ENCODE assay signal across 9 mouse cellular contexts in the genomic region with DNA sequence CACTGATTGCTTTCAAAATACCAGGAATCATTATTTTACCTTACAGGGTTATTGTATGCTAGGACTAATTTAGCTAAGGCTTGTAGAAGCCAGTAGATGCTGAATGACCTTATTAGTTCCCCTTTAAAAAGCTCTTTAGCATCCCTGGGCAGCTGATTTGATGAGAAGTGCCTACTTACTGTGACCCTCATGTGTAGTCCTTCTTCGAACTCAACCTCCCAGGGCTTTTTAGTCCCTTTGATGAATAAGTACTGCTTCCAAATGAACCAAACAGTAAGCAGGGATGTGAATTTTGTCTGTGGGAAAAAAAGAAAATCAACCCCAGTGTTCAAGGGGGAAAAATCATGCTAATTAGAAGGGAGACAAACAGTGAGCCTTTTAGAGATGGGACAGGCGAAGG. TPM values are rescaled to one million over a fixed set of nuclear protein-coding genes. Genes with fewer than 3 reads are reported as not detected.
DNase-seq lines count a peak whose midpoint lies in the region; ATAC-seq and TF ChIP-seq lines count a peak whose summit lies in the region.
"Had no signal": no experiment of that assay in that cellular context is flagged by ENCODE, and none has a peak within 500 bp of the region (broad histone marks: within the 10 kb centered on the region; RNA-seq: fewer than 3 reads in every experiment).

No protein-coding gene starts in this region.

- peak overlapping the region; percentile 56 for H3K4me2 ChIP-seq in lung, embryonic 15.5 days
- H3K4me2 ChIP-seq in lung, postnatal 0 days (replicated peaks; ENCODE audit: low read depth, low read length), result no peak overlapping the region
- H3K4me2 ChIP-seq in forebrain, embryonic 13.5 days, result peak overlapping the region; percentile 57
- peak overlapping the region; percentile 62 for H3K4me2 ChIP-seq in limb, embryonic 13.5 days (replicated peaks)
- H3K4me2 ChIP-seq in stomach, embryonic 14.5 days (replicated peaks; ENCODE audit: low read depth, low read length), result peak overlapping the region; percentile 50

- H3K4me1 ChIP-seq in lung, embryonic 15.5 days, result peaks cover 15% of the 10 kb centered on the region
- no peaks in the 10 kb centered on the region for H3K4me1 ChIP-seq in lung, postnatal 0 days (ENCODE audit: insufficient read depth, low read depth, low read length)
- peaks cover 13% of the 10 kb centered on the region; the same call in 1 of the 2 replicates for H3K4me1 ChIP-seq in forebrain, embryonic 13.5 days
- H3K4me1 ChIP-seq in limb, embryonic 13.5 days, result peaks cover 29% of the 10 kb centered on the region
- peaks cover 19% of the 10 kb centered on the region; the same call in 1 of the 2 replicates for H3K4me1 ChIP-seq in stomach, embryonic 14.5 days (ENCODE audit: control insufficient read depth, insufficient read depth, low read length)

- TF ChIP-seq CTCF in lung, postnatal 0 days (IDR thresholded peaks at IDR 0.05), result no peak

- no peaks in the 10 kb centered on the region for H3K9me3 ChIP-seq in lung, embryonic 15.5 days
- H3K9me3 ChIP-seq in lung, postnatal 0 days (ENCODE audit: low read length), result no peaks in the 10 kb centered on the region
- H3K9me3 ChIP-seq in forebrain, embryonic 13.5 days (replicated peaks), result no peaks in the 10 kb centered on the region
- H3K9me3 ChIP-seq in limb, embryonic 13.5 days, result no peaks in the 10 kb centered on the region
- no peaks in the 10 kb centered on the region for H3K9me3 ChIP-seq in stomach, embryonic 14.5 days (ENCODE audit: control insufficient read depth, low read depth, low read length)

- DNase-seq in lung, postnatal 0 days (ENCODE audit: low spot score), result no peak
- DNase-seq in adrenal gland, adult 2 months, result no peak
- DNase-seq in layer of hippocampus, adult 8-10 months (ENCODE audit: low spot score in 2 of 2), result no peak
- DNase-seq: cerebellum, adult 11 months had no signal

- no peak overlapping the region for H3K4me3 ChIP-seq in lung, embryonic 15.5 days
- no peak overlapping the region for H3K4me3 ChIP-seq in lung, postnatal 0 days (ENCODE audit: low read depth, low read length)
- no peak overlapping the region for H3K4me3 ChIP-seq in forebrain, embryonic 13.5 days
- H3K4me3 ChIP-seq in limb, embryonic 13.5 days, result no peak overlapping the region
- no peak overlapping the region for H3K4me3 ChIP-seq in stomach, embryonic 14.5 days (ENCODE audit: low read depth, low read length)

- no peak for TF ChIP-seq EP300 in lung, postnatal 0 days (IDR thresholded peaks at IDR 0.05)

- no peaks in the 10 kb centered on the region for H3K36me3 ChIP-seq in lung, embryonic 15.5 days
- no peaks in the 10 kb centered on the region for H3K36me3 ChIP-seq in lung, postnatal 0 days (ENCODE audit: insufficient read depth, low read length)
- H3K36me3 ChIP-seq in forebrain, embryonic 13.5 days (ENCODE audit: poor library complexity, severe bottlenecking), result no peaks in the 10 kb centered on the region
- H3K36me3 ChIP-seq in limb, embryonic 13.5 days, result no peaks in the 10 kb centered on the region
- H3K36me3 ChIP-seq in stomach, embryonic 14.5 days (ENCODE audit: control insufficient read depth, insufficient read depth, low read length), result no peaks in the 10 kb centered on the region

- H3K9ac ChIP-seq in lung, embryonic 15.5 days, result no peak overlapping the region
- H3K9ac ChIP-seq in lung, postnatal 0 days (replicated peaks; ENCODE audit: low read depth), result no peak overlapping the region
- H3K9ac ChIP-seq in forebrain, embryonic 13.5 days, result no peak overlapping the region
- peak overlapping the region; percentile 48; the same call in 1 of the 2 replicates for H3K9ac ChIP-seq in limb, embryonic 13.5 days
- H3K9ac ChIP-seq in stomach, embryonic 14.5 days (replicated peaks; ENCODE audit: low read depth, low read length), result 0 out of 2 replicates have a peak overlapping the region, but pooled peaks have one; percentile 1

- WGBS in lung, embryonic 15.5 days, result 86% methylated on average over 2 of the region's 2 CpGs
- 69% methylated on average over 2 of the region's 2 CpGs for WGBS in lung, postnatal 0 days
- WGBS in forebrain, embryonic 13.5 days, result 34% methylated on average over 2 of the region's 2 CpGs
- 64% methylated on average over 2 of the region's 2 CpGs for WGBS in limb, embryonic 13.5 days
- 77% methylated on average over 2 of the region's 2 CpGs for WGBS in stomach, embryonic 14.5 days

- H3K27ac ChIP-seq in lung, embryonic 15.5 days, result peak overlapping the region; percentile 68
- no peak overlapping the region for H3K27ac ChIP-seq in lung, postnatal 0 days (ENCODE audit: low read length)
- H3K27ac ChIP-seq in forebrain, embryonic 13.5 days, result no peak overlapping the region
- H3K27ac ChIP-seq in limb, embryonic 13.5 days, result no peak overlapping the region
- H3K27ac ChIP-seq in stomach, embryonic 14.5 days (ENCODE audit: low read length), result no peak overlapping the region

- ATAC-seq in lung, embryonic 15.5 days (ENCODE audit: borderline replicate concordance, extremely low read depth, low FRiP score, low TSS enrichment), result no peak
- ATAC-seq in lung, postnatal 0 days, result no peak
- ATAC-seq in forebrain, embryonic 13.5 days, result peak; percentile 17; the same call in 1 of the 2 replicates
- no peak for ATAC-seq in limb, embryonic 13.5 days (ENCODE audit: low FRiP score, low read depth)
- no peak for ATAC-seq in stomach, embryonic 14.5 days (ENCODE audit: insufficient number of reproducible peaks, insufficient read depth, low FRiP score, low read depth)
- ATAC-seq in erythroid progenitor cell, adult 5-6 weeks (replicated peaks; ENCODE audit: low FRiP score, poor library complexity, severe bottlenecking), result no peak

- H3K27me3 ChIP-seq in lung, embryonic 15.5 days, result no peaks in the 10 kb centered on the region
- H3K27me3 ChIP-seq in lung, postnatal 0 days (replicated peaks; ENCODE audit: insufficient read depth, low read length), result no peaks in the 10 kb centered on the region
- peaks cover 5% of the 10 kb centered on the region; the same call in 1 of the 2 replicates for H3K27me3 ChIP-seq in forebrain, embryonic 13.5 days
- peaks cover 4% of the 10 kb centered on the region; the same call in 1 of the 2 replicates for H3K27me3 ChIP-seq in limb, embryonic 13.5 days
- no peaks in the 10 kb centered on the region for H3K27me3 ChIP-seq in stomach, embryonic 14.5 days (ENCODE audit: control insufficient read depth, insufficient read depth, low read length)

RNA-seq across cellular contexts. Expression of a gene that starts 58.8 kb away (rescaled TPM):
- polyA plus RNA-seq in lung, embryonic 15.5 days (2015; fragmentation: Nextera tagmentation; extraction: Ambion mirVana), result 40.1 and 43.1 TPM in 2 replicates
- 45.1 and 45.3 TPM in 2 replicates for polyA plus RNA-seq in lung, postnatal 0 days (2015; fragmentation: Nextera tagmentation; extraction: Ambion mirVana)
- 28.1 and 29.1 TPM in 2 replicates for polyA plus RNA-seq in forebrain, embryonic 13.5 days (2015; fragmentation: Nextera tagmentation; extraction: Ambion mirVana)
- 33.4 and 35.3 TPM in 2 replicates for polyA plus RNA-seq in limb, embryonic 13.5 days (2015; fragmentation: Nextera tagmentation; extraction: Ambion mirVana)
- polyA plus RNA-seq in stomach, embryonic 14.5 days (2014; fragmentation: Nextera tagmentation; extraction: Ambion mirVana), result 35.7 and 42.3 TPM in 2 replicates
- total RNA-seq in erythroid progenitor cell, adult 5-6 weeks (2015; ENCODE audit: low replicate concordance), result 2.9 and 6.7 TPM in 2 replicates
- total RNA-seq in erythroid progenitor cell, adult 5-6 weeks (2017; ENCODE audit: low replicate concordance), result 3.8 and 4.2 TPM in 2 replicates
- 10 to 100 TPM; 14.9 to 19.1 TPM for total RNA-seq in adrenal gland, adult 2 months (2021)
- 2.9 and 3.2 TPM in 2 replicates for polyA plus RNA-seq in adrenal gland, adult 2 months (2012; rRNA removed)
- total RNA-seq in layer of hippocampus, adult 8-10 months (2022), result 10 to 100 TPM; 15.0 to 21.8 (median 15.9) TPM

Comparison
In these comparisons a context has a peak if more than half of its experiments do, and no peak if none do; other contexts are left out.
1. H3K9ac ChIP-seq: peak in limb, embryonic 13.5 days (single experiment) and stomach, embryonic 14.5 days (single experiment); none in lung, embryonic 15.5 days (single experiment), lung, postnatal 0 days (single experiment) and forebrain, embryonic 13.5 days (single experiment).